Mouse (Mus musculus) MEL (cell line): ENCODE measurements at regions not wholly inside any gene's neighbourhood (a gene's known extent, or its start where the extent isn't known, plus 50 kb on each side); places are given as distances from the start of the nearest gene placed in this dataset.

ENCODE experiments used
- CTCF ChIP-seq, 3 experiments: IDR thresholded peaks in 2 of 3; conservative IDR thresholded peaks in 1 of 3; 2 replicates each; pipeline ENCODE4 v1.5.1; 2011 to 2012; ENCODE audit warnings: low read length in 3 of 3, low read depth in 2 of 3, mild to moderate bottlenecking in 2 of 3, improper control_type of control experiment in 1 of 3, inconsistent platforms in 1 of 3, mixed read lengths in 1 of 3, moderate library complexity in 1 of 3; ENCODE audit not compliant: control insufficient read depth in 1 of 3, insufficient read depth in 1 of 3, poor library complexity in 1 of 3, severe bottlenecking in 1 of 3
- EP300 ChIP-seq, 2 experiments: IDR thresholded peaks; 2 replicates each; pipeline ENCODE4 v1.6.1; 2011; ENCODE audit warnings: improper control_type of control experiment in 2 of 2, low read length in 2 of 2, low read depth in 1 of 2, mild to moderate bottlenecking in 1 of 2
- POLR2A ChIP-seq, 2 experiments: IDR thresholded peaks; 2 replicates each; pipeline ENCODE4 v1.6.1; 2011 to 2012; ENCODE audit warnings: low read length in 2 of 2, mild to moderate bottlenecking in 2 of 2, control low read depth in 1 of 2, improper control_type of control experiment in 1 of 2, low read depth in 1 of 2, moderate library complexity in 1 of 2; ENCODE audit not compliant: control insufficient read depth in 1 of 2, insufficient read depth in 1 of 2, poor library complexity in 1 of 2
- ZNF384 ChIP-seq: IDR thresholded peaks from 2 replicates; pipeline ENCODE4 v1.6.1; 2012; ENCODE audit warnings: low read depth, mild to moderate bottlenecking, inconsistent platforms, low read length, improper control_type of control experiment

DNA sequence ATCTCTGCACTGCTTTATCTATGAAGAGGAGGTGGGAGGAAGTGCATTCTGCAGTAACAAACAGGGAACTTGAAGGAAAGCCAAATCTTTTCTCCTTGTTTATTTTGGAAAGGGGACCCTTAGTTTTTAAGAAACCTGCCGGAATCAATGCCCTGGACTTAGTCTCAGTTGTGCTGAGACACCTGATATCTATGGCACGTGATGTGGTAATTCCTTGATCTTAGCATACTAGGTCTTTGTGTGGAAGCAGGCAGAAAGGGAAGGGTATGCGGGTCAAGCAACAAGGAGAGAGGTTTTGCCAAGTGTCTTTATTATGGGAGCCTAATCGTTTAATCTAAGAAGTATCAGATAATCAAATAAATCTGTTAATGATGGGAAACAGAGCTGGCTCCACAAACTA lies 147.4 kb upstream of the Zfp706 start:
- no peak for TF ChIP-seq ZNF384
- no peak for TF ChIP-seq POLR2A (IDR thresholded peaks at IDR 0.05; ENCODE audit: control insufficient read depth in 1 of 2, insufficient read depth in 1 of 2, low read depth in 1 of 2, low read length in 2 of 2, poor library complexity in 1 of 2)
- TF ChIP-seq CTCF (IDR thresholded peaks at IDR 0.05 in 2 of 3, conservative IDR thresholded peaks at IDR 0.05 in 1 of 3; ENCODE audit: control insufficient read depth in 1 of 3, insufficient read depth in 1 of 3, low read depth in 2 of 3, low read length in 3 of 3, poor library complexity in 1 of 3, severe bottlenecking in 1 of 3): no peak
- no peak for TF ChIP-seq EP300 (IDR thresholded peaks at IDR 0.05; ENCODE audit: low read depth in 1 of 2, low read length in 2 of 2)
